Mouse (Mus musculus) Muller cell, postnatal 12 days (primary cell): ENCODE results near the gene Smpd4.
A peak's percentile ranks its signal among the peaks of the same experiment; 100 is the strongest.

Source experiments
- DNase-seq: peaks from one replicate; pipeline ENCODE4 v3.0.0-alpha.2; 2015; ENCODE audit errors: inconsistent ontology term

The Smpd4 gene

DNA sequence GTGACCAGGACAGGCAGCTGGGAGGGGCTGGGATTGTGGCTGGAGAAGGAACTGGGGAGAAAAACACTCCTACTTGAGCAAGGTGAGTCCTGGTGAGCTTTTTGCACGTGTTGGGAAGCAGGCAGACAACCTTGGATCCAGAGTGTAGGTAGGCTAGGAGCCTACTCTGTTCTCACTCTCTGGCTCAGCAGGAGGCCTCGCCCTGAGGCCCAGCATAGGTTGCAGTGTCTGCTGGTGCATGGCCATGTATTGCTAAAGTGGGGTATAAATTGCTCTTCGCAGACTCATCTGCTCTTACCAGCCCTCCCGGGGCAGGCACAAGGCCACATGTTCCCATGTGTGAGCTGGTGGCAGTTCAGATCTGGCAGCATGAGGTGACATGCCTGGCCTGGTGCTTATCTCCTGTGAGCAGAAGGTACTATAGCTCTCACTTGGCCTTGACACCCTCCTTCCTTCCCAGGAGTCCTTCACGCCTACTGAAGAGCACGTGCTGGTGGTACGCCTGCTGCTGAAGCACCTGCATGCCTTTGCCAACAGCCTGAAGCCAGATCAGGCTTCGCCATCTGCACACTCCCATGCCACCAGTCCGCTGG lies 19.0 kb downstream of the Smpd4 start:
- DNase-seq = no peak

DNA sequence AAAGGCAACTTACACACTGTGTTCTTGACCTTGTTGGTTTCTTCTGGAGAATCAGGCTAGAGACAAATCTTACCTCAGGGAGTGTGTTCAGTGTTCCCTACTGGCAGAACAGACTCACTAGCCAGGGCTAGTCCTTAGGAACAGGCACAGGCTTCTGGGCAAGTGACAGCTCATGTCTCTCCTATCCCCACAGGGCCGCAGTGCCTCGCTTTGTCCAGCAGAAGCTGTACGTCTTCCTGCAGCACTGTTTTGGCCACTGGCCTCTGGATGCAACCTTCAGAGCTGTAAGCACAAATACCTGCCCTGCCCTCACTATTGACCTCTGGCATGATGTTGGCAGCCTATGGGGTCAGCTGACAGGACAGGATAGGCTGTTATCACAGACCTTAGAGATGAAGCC lies 19.9 kb downstream of the Smpd4 start:
- DNase-seq = no peak

DNA sequence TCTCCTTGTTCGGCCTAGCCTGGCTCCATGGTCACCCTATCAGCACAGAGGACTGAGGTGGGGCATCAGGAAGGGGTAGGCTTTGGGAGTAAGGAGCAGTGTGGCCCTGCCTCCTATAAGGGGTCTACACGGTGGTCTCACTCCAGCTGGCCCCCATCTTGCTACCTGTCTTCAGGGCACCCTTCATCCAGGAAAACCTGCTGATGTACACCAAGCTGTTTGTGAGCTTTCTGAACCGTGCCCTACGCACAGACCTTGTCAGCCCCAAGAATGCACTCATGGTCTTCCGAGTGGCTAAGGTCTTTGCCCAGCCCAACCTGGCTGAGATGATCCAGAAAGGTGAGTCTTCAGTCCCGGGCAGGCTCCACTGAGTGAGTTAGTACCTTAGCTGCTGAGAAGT lies 20.8 kb downstream of the Smpd4 start:
- DNase-seq = no peak

DNA sequence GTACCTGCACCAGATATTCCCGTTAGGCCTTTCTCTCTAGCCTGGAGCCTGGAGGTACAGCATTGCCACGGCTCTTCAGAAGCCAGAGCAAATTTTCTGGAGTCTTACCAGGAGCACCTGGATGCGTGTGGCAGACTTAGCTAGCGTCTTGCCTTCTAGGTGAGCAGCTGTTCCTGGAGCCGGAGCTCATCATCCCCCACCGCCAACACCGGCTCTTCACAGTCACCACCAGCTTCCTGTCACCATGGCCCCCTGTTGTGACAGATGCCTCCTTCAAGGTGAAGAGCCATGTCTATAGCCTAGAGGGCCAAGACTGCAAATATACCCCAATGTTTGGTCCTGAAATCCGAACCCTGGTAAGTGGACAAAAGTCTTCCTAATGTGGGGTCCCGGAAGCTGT lies 21.6 kb downstream of the Smpd4 start:
- no peak for DNase-seq

DNA sequence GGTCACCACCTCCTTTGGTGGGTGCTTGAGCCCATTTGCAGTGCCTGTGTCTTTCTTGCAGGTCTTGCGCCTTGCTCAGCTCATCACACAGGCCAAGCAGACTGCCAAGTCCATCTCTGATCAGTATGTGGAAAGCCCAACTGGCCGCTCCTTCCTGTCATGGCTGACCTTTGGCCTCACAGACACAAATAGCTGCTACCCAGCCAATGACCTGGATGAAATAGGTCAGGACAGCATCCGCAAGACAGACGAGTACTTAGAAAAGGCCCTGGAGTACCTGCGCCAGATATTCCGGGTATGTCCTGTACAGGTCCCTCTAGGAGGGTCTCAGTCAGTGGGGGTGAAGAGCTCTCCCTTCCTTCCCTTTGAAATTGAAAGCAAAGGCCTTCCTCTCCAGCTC lies 22.1 kb downstream of the Smpd4 start:
- no peak for DNase-seq

DNA sequence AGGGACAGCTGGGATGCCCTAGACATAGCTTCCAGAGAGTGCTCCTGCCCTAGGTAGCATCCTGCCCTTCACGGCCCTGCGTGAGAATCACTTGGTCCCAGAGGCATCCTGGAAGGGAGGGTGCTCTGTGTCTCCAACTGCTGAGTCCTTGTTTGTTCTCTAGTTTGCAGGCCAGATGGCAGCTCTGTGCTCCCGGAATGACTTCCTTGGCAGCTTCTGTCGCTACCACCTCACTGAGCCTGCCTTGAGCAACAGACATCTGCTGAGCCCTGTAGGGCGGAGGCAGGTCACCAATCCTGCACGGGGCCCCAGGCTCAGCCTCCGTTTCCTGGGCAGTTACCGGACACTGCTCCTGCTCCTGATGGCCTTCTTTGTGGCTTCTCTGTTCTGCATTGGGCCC lies 23.2 kb downstream of the Smpd4 start:
- no peak for DNase-seq

DNA sequence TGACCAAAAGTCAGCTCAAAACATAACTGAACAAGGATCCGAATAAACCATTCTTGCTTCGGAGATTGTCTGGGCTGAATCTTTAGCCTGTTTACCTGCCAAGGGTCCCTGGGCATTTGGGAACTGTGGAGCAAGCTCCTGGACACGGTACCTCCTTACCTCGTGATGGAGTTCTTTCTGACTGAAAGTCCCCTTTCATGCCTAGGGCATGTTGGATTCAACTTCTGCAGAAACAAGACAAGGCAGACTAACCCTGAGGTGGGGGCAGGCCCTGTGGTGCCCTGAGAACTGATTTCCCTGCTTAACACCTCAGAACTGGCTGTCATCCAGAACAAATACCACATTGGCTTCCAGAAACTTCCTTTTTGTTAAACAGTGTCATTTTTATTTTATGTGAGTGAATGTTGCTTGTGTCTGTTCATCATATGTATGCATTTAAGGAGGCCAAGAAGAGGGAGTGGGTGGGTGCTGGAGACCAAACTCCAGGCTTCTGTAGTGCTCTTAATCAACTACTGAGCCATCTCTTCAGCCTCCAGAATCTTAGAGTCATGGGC lies 24.4 kb downstream of the Smpd4 start:
- DNase-seq = no peak

DNA sequence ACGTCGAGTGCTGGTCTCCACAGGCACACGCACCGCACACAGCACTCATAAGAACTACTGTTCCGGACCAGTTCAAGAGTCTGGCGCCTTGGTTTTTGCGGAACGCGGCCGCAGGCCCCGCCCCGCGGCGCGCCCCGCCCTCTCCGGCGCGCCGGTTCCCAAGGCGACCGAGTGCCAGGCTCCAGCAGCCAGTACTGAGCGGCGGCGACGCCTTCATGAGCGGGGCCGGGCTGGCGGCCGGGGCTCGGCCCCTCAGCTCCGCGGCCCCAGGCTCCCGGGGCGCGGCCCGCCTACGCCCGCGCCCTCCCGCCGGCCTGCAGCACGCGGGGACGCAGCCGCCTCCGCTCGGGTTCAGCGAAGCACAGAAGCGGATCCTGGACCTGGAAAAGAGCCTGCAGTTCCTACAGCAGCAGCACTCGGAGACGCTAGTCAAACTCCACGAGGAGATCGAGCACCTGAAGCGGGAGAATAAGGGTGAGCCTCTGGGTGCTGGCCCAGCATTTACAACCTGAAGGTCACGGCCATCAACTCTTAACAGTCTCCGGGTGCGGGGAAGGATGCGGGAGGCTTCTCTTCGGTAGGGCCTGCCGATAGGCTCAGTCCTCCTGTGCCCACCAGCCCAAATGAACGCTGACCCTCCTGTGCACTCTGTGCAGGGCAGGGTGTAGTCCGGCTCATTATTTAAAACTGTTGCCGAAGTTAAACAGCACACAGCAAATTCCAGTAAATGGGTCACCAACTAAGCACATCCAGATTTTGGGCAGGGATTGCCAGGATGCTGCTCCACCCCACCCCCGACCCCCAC lies 27.4 kb downstream of the Smpd4 start, which contains the start of gene Ccdc74a:
TSS of gene Ccdc74a (plus strand) at position 161 of the 805 bp plus-strand sequence.
- DNase-seq = peak; percentile 93

DNA sequence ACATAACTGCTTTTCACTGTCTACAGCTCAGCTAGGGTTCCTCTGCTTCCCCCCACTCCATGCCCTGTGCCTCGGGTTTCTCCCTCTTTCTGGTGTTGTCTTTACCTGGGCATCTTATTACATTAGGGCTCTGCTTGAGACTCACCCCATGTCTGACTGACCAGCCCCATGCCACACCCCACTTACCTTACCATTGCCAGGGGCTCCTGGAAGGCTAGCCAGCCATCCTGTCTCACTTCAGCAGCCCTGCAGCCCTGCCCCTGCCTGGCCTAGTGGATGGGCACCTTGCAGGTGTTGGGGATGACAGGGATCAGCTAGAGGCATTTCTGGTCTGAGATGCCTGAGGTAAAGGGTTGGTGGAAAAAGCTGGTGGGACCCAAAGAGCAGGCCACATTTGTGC lies 28.0 kb downstream of the Smpd4 start:
- no peak for DNase-seq

DNA sequence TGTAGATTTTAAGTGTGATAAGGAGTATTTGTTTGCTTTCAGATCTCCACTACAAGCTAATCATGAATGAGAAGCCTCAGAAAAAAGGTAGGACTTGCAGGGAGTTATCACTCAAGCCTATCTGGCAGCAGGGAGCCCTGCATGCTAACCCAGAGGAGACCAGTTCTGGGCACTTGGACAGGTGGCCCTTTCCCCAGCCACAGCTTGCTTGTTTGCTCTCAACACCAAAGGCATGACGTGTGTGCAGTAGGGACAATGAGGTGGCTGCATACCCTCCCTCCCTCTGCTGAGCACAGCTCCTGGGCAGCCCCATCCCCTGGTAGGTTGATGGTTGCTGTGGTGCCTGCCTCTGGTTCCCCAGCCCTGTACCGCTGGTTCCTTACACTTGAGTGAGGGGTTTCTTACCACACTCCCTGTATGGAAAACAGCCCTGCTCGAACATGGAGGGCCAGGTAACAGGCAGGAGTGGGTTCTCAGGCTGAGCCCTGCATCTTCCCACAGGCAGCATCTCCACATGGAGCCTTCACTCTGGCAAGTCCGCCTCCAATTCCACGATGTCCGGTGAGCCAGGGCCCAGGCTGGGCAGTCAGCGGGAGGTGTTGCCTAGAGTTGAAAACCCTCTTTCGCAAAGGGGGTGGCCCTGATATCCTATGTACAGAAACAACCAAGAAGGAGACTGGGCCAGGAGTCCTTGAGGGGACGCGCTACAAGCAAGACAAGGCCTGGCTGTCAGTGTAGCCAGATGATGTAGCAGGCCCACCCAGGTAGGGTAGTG lies 28.6 kb downstream of the Smpd4 start:
- DNase-seq = no peak

DNA sequence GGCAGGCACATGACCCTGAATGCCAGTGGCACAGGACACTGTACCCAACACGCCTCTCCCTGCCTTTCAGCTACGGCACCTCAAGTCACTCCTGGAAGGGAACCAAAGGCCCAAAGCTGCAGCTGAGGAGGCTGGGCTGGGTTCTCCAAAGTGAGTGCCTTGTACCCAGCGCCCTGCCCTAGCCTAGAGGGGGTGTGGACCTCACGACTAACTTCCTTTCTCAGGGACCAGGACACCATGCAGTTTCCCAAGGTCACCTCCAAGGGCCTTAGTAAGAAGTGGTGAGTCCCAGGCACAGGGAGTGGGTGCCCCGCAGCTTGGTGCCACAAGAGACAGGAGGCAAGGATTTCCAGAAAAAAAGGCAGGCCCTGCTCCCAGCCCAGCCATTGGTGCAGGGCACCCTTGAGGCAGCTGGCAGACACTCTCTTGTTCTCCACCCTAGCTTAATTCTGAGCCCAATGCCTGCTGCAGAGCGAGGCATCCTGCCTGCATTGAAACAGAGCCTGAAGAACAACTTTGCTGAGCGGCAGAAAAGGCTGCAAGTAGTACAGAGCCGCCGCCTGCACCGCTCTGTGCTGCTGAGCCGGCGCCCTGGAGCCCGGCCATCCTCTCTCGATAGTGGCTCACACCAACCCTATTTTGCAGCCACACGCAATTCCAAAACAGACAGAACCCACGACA lies 30.9 kb downstream of the Smpd4 start:
- no peak for DNase-seq

DNA sequence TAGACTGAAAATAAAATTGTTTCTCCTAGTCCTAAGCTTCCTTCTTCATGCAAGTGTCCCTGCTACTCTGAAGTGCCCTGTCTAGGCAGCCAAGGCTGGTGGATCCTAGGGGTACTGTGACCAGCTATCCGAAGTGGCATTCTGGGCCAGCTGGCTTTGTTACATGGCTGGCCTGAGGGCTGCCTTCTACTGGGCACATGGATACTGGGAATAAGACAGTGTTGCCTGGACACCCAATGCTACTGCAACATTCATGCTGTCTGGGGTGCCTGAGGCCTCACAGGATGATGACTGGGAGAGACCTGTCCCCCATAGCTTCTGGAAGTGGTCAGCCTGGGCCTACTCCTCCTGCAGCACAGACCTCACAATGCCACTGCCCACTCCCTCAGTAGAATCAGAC lies 31.6 kb downstream of the Smpd4 start:
- no peak for DNase-seq

DNA sequence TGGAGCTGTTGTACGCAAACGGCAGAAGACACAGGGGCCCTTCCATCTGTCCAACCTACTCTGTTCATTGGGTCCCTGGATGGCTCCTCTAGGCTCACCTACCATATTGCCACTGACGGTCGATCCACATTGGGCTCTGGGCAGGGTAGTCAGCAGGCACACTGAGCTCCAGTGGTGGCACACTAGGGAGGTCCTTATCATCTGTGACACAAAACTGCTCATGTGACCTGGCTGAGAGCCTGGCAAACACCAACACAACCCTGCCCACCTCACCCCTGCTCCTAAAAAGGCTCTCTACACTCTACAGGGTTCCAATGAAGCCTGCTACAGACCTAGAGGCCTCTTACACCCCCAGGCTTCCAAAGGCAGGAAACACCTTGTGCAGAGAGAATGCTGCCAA lies 33.5 kb downstream of the Smpd4 start:
- no peak for DNase-seq

DNA sequence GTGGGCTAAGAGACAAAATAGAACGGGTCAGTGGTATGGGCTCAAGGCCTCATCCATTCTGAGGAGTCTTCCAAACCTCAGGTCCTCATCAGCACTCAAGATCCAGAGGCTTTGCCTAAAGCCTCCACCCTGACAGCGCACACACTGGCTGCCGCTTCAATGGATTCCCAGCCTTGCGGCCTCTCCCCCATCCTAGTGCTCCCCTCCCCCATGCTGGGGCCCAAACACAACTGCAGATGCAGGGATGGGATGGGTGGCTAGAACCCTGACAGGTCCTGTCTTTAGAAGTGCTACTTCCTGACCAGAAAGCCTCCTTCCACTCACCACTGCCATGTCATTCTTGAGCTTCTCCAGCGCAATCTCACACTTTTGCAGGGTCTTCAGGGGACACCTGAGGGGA lies 34.4 kb downstream of the Smpd4 start:
- no peak for DNase-seq

DNA sequence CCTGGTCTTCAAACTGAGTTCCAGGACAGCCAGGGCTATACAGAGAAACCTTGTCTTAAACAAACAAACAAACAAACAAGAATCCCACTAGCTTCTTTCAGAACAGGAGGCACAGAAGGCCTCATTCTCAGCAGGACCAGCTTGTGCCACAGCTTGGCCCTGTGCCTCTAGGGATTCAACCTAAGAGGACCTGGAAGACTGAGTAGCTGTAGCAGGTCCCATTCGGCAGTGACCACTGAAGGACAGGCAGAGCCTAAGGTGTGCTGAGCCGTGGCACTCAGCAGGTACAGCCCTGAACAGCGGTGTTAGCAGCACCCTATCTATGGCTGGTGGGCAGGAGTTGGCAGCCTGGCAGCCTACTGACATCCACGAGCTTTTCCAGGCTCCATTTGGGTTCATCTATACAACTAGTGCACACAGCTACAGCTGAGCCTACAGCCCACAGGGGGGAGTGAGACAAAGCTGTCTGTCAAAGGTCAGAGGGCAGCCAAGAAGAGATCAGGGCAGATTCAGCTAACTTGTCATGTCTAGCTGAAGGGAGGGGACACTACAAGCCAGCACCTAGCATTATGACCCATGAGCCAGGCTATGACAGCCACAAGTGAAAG lies 35.1 kb downstream of the Smpd4 start:
- DNase-seq = no peak

DNA sequence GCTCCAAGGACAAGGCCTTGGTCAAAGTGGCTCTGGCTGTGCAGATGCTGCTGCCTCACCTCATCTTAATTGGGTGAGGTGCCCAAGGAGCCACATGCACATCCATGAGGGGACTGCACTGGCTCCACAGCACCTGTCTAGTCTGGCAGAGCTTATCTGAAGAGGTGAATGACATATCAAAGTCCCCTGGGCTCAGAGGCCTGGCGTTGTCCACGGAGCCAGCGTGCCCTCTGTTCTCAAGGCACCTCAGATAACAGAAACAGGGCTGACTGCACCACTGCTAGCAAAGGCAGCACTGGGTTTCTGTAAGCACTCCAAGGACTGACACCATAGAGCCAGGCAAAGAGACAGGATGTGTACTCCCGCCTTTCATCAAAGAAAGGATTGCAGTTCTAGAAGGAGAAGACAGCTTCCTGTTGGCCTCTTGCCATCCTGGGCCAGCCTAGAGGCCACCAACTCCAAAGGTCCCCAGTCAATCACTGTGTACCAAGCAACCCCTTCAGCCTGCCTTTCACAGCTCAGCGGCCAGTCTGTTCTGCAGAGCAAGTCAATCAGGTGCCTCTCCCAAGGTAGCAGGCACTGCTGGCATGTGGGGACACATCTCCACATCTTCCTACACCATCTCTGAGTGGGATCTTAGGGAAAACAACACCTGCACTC lies 37.2 kb downstream of the Smpd4 start:
- no peak for DNase-seq

DNA sequence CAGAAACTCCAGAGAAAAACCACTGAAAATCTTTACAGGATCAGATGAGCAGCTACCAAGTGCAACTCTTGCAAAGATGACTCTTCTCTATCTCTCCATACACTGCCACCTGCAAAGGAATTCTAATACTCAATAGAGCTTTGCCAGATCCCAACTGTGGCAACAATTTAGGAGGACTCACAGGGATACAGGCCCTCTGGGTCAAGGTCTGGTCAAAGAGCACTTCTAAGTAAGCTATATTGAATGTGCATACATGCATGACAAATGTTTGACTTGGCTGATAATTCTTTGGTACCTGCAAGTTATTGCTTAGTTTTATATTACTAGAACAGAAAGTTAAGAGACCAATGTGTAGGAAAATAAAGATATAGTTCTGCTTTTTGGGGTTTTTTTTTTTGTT lies 46.4 kb downstream of the Smpd4 start:
- no peak for DNase-seq

DNA sequence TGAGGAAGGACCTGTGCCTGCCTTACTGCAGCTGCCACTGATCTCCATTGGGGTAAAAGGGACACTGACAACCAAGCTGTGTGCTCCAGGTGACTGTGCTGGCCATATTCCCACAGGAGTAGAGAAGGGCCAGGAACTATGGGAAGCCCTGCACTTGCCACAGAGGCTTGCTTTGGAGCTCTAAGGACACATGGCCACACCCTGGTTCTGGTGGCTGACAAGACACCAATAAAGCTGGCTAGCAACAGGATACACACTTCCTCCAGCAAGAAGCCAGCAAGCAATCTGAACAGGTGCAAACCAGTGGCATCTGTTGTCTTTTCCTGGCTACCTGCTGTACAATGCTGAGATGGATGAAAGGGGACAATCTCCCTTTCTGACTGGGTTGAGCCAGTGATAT lies 50.7 kb downstream of the Smpd4 start:
- DNase-seq = no peak
